Mouse (Mus musculus) hindbrain, embryonic 12.5 days (tissue): ENCODE data around the gene Lingo1. TPM values are rescaled to one million over a fixed set of nuclear protein-coding genes. Genes with fewer than 3 reads are reported as not detected.
A peak's percentile ranks its signal among the peaks of the same experiment; 100 is the strongest.

Source experiments
- ATAC-seq: fragments of 200-750 bp; cut with Nextera tagmentation; 2 replicates; pipeline ENCODE4 v1.8.0; 2017; ENCODE audit warnings: moderate TSS enrichment; ENCODE audit not compliant: low FRiP score
- H3K27ac ChIP-seq: fragments of 300-500 bp; sonication (generic); 2 replicates; pipeline ENCODE4 v1.5.1; 2016; ENCODE audit warnings: mild to moderate bottlenecking
- H3K27me3 ChIP-seq: fragments of 300-500 bp; sonication (generic); 2 replicates; pipeline ENCODE4 v1.6.1; 2016; ENCODE audit warnings: mild to moderate bottlenecking
- H3K36me3 ChIP-seq: fragments of 300-500 bp; sonication (generic); 2 replicates; pipeline ENCODE4 v1.6.1; 2016; ENCODE audit warnings: mild to moderate bottlenecking
- H3K4me1 ChIP-seq: fragments of 300-500 bp; sonication (generic); 2 replicates; pipeline ENCODE4 v1.6.1; 2016
- H3K4me2 ChIP-seq: fragments of 300-500 bp; sonication (generic); replicated peaks from 2 replicates; pipeline ENCODE4 v1.6.1; 2016; ENCODE audit warnings: mild to moderate bottlenecking
- H3K4me3 ChIP-seq: fragments of 300-500 bp; sonication (generic); 2 replicates; pipeline ENCODE4 v1.5.1; 2016; ENCODE audit warnings: mild to moderate bottlenecking
- H3K9ac ChIP-seq: fragments of 300-500 bp; sonication (generic); 2 replicates; pipeline ENCODE4 v1.6.1; 2016; ENCODE audit warnings: mild to moderate bottlenecking, moderate library complexity
- H3K9me3 ChIP-seq: fragments of 300-500 bp; sonication (generic); replicated peaks from 2 replicates; pipeline ENCODE4 v1.6.1; 2016; ENCODE audit warnings: mild to moderate bottlenecking
- WGBS: fragments of 180-500 bp; shearing (Covaris S2); methylation state at CpG from one replicate; pipeline ENCODE4 v1.1.7; 2016; 5-methylcytosine and 5-hydroxymethylcytosine counted together
- polyA plus RNA-seq: library from polyadenylated mRNA; unstranded; fragments of >200 nt; fragmentation: Nextera tagmentation; extraction: Ambion mirVana; gene quantifications from 2 replicates; pipeline ENCODE4 v1.2.1, GENCODE M21; 2016

Lingo1 gene
- polyA plus RNA-seq, 1 experiment from 2014 or later = 35.6 TPM

DNA sequence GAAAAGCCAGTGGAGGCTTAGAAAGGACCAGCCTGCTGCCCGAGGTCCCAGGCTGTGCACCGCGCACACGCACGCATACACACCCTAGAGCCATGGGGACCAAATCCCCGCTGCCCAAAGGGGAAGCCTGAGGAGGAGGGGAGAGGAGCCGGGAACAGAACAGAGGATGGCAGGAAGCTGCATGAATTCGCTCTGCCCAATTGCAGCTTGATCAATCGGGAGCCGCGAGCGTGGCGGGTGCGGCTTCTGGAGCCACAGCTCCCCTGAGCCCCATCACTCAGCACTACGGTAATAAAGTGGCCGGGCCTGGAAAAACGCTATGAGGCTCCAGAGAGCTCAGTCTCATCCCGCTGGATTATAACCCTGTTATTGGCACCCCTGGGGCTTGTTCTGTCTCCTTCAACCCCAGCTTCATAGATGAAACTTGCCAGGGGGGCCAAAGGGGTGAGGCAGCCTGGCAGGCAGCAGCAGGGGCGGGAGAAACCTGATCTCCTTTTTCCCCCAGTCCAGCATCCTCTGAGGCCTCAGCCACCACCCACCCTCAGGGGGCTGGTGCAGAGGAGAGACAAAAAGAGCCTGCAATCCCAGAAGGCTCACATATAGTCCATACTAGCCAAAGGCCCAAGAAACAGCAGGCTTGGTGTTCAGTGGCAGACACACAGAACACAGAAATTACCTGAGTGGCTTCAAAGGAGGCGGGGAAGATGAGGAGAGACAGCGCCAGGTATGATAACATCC is 29.4 kb upstream of the Lingo1 start:
- H3K27ac ChIP-seq = peak overlapping the region; percentile 64
- H3K27me3 ChIP-seq = peaks cover 6% of the 10 kb centered on the region; the same call in 1 of the 2 replicates
- peak; percentile 52; the same call in 1 of the 2 replicates for ATAC-seq
- WGBS = 11% methylated on average over 21 of the region's 21 CpGs
- peak overlapping the region; percentile 53 for H3K4me2 ChIP-seq
- H3K4me3 ChIP-seq = peak overlapping the region; percentile 19
- peak overlapping the region; percentile 47 for H3K9ac ChIP-seq
- no peaks in the 10 kb centered on the region for H3K9me3 ChIP-seq
- no peaks in the 10 kb centered on the region for H3K36me3 ChIP-seq
- H3K4me1 ChIP-seq = peaks cover 30% of the 10 kb centered on the region

- Histone ChIP-seq H3K27ac (no peak overlapping the region), H3K4me3 (no peak overlapping the region), H3K36me3 (no peaks in the 10 kb centered on the region), H3K4me1 (peaks cover 22% of the 10 kb centered on the region), H3K9ac (no peak overlapping the region), H3K9me3 (no peaks in the 10 kb centered on the region), H3K27me3 (peaks cover 6% of the 10 kb centered on the region; the same call in 1 of the 2 replicates), H3K4me2 (no peak overlapping the region)
- 6% methylated on average over 3 of the region's 3 CpGs for WGBS
- ATAC-seq = no peak
These were observed 28.6 kb upstream of the Lingo1 start for GRCm38 (mm10) chr9:56824900-56825299.

DNA sequence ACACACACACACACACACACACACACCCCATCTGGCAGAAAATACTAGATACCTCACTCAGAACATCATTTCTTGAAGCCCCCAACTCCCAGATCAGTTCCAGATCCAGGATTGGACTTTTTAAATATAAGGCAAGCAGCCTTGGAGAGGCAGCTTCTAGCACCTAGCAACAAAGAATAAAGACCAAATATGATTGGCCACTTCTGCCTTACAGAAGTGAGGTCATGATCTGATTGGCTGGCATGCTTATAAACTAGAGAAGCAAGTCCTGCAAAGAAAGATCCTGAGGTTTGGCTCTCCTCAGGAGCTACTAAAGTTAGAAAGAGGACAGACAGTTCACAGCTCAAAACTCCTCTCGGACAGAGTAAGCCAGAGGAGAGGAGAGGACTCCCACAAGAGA is 14.6 kb upstream of the Lingo1 start:
- peaks cover 5% of the 10 kb centered on the region; the same call in 1 of the 2 replicates for H3K9me3 ChIP-seq
- peaks cover 19% of the 10 kb centered on the region; the same call in 1 of the 2 replicates for H3K27me3 ChIP-seq
- no peaks in the 10 kb centered on the region for H3K4me1 ChIP-seq
- WGBS = 82% methylated on average over 1 of the region's 1 CpGs
- H3K9ac ChIP-seq = no peak overlapping the region
- no peak for ATAC-seq
- H3K27ac ChIP-seq = no peak overlapping the region
- no peak overlapping the region for H3K4me2 ChIP-seq
- no peaks in the 10 kb centered on the region for H3K36me3 ChIP-seq
- H3K4me3 ChIP-seq = no peak overlapping the region

DNA sequence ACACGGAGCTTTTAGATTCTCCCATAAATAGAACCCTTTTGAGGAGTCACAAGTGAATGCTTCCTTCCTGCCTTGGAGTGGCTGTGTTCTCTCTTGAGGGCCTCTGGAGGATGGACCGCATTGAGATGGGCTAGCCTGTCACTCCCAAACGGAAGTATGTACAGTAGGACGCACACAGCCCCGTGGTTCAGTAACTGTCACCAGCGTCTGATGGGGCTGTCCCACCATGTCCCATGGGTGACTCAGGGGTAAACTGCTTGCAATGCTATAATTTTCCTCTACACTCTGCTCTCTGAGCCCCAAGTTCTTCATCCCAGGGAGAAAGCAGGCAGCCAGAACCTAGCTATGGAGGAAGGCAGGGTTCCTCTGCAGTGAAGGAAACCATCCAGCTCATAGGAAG is 11.7 kb upstream of the Lingo1 start:
- Histone ChIP-seq H3K36me3 (no peaks in the 10 kb centered on the region), H3K27ac (no peak overlapping the region), H3K9me3 (peaks cover 5% of the 10 kb centered on the region; the same call in 1 of the 2 replicates), H3K4me2 (no peak overlapping the region), H3K9ac (no peak overlapping the region), H3K4me3 (no peak overlapping the region), H3K4me1 (no peaks in the 10 kb centered on the region), H3K27me3 (0 out of 2 replicates have a peak, but pooled peaks cover 9% of the 10 kb centered on the region)
- WGBS = 82% methylated on average over 6 of the region's 6 CpGs
- ATAC-seq = no peak

DNA sequence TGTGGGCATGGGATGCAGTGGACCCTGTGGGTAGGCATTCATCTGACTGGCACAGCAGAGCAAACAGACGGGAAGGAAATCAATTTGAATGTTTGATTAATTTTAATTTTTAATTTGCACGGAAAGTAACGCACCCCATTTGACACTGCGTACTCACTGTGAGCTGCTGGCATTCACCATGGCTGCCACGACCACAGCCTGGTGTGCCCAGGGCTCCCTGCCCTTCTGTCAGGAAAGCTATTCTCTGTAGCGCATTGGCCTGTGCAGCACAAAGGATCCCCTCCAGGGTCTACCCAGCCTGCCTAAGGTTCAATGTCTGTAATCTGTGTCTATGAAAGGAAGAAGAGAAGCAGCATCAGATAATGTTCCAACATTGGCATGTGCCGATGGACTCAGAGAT is 6.9 kb upstream of the Lingo1 start:
- H3K36me3 ChIP-seq = no peaks in the 10 kb centered on the region
- H3K9ac ChIP-seq = no peak overlapping the region
- no peaks in the 10 kb centered on the region for H3K9me3 ChIP-seq
- no peak overlapping the region for H3K27ac ChIP-seq
- ATAC-seq = no peak
- no peak overlapping the region for H3K4me3 ChIP-seq
- no peak overlapping the region for H3K4me2 ChIP-seq
- peaks cover 18% of the 10 kb centered on the region for H3K27me3 ChIP-seq
- 87% methylated on average over 7 of the region's 7 CpGs for WGBS
- H3K4me1 ChIP-seq = no peaks in the 10 kb centered on the region

DNA sequence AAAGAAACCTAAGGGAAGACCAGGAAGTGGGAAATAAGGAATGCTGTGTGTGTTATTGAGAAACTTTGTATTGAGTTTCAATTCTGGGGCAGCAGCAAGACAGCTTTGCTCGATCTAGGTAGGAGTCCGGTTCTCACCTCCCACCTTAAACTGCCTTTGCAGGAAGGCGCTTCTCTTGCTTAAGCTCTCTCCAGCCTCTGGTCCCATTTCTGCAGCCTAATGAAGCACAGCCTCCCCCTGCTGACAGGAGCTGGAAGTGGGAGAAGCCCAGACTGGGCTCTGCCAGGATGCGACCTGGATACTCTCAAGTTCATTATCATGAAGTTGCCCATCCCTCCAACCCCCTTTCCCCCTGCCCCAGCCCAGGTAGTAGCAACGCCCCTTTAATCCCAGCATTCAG is 1.6 kb upstream of the Lingo1 start:
- 13% methylated on average over 5 of the region's 5 CpGs for WGBS
- H3K4me2 ChIP-seq = no peak overlapping the region
- H3K9ac ChIP-seq = no peak overlapping the region
- no peak overlapping the region for H3K4me3 ChIP-seq
- no peak for ATAC-seq
- H3K4me1 ChIP-seq = peaks cover 21% of the 10 kb centered on the region; the same call in 1 of the 2 replicates
- no peaks in the 10 kb centered on the region for H3K36me3 ChIP-seq
- peaks cover 69% of the 10 kb centered on the region for H3K27me3 ChIP-seq
- no peak overlapping the region for H3K27ac ChIP-seq
- H3K9me3 ChIP-seq = no peaks in the 10 kb centered on the region

- WGBS = under 1% methylated on average over 41 of the region's 41 CpGs
- Histone ChIP-seq H3K27ac (peak overlapping the region; percentile 82), H3K4me1 (peaks cover 21% of the 10 kb centered on the region; the same call in 1 of the 2 replicates), H3K9me3 (no peaks in the 10 kb centered on the region), H3K27me3 (peaks cover 69% of the 10 kb centered on the region), H3K9ac (peak overlapping the region; percentile 75), H3K36me3 (no peaks in the 10 kb centered on the region), H3K4me2 (peak overlapping the region; percentile 93), H3K4me3 (peak overlapping the region; percentile 53)
- ATAC-seq = peak; percentile 59
These were observed 426 bp upstream of the Lingo1 start for GRCm38 (mm10) chr9:56796656-56797131.

DNA sequence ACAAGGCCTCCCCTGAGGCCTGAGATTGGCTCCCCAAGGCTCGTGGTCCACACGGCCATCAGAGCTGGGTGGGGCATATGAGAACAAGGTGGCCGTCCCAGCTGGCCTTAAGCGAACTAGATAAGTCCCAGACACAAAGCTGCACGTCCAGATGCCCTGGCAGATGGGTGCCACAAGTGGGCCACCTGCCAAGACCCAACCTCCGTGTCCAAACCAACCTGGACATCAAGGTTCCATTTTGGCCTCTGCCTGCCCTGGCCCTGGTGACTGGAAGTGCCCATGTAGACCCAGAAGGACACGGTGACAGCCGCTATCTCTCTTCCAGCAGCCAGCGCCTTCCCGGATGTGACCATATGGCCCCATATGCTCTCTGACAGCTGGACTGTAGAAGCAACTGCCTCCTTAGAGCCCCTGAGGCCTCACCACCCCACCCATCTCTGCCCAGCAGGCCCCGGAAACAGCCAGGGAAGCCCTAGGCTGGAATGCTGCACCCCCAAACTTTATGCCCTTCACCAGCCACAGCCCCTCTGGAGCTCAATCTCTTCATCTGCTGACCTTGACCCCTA is 4.5 kb downstream of the Lingo1 start:
- Histone ChIP-seq H3K36me3 (no peaks in the 10 kb centered on the region), H3K4me2 (no peak overlapping the region), H3K4me3 (no peak overlapping the region), H3K9ac (no peak overlapping the region), H3K27me3 (peaks cover 42% of the 10 kb centered on the region), H3K9me3 (no peaks in the 10 kb centered on the region), H3K27ac (no peak overlapping the region), H3K4me1 (peaks cover 16% of the 10 kb centered on the region; the same call in 1 of the 2 replicates)
- no peak for ATAC-seq
- 79% methylated on average over 11 of the region's 11 CpGs for WGBS

- H3K4me2 ChIP-seq = no peak overlapping the region
- no peak overlapping the region; the same call in 1 of the 2 replicates for H3K27ac ChIP-seq
- ATAC-seq = no peak
- no peaks in the 10 kb centered on the region for H3K9me3 ChIP-seq
- no peaks in the 10 kb centered on the region; the same call in 1 of the 2 replicates for H3K27me3 ChIP-seq
- 76% methylated on average over 10 of the region's 10 CpGs for WGBS
- no peaks in the 10 kb centered on the region for H3K4me1 ChIP-seq
- H3K4me3 ChIP-seq = no peak overlapping the region
- H3K9ac ChIP-seq = no peak overlapping the region
- H3K36me3 ChIP-seq = no peaks in the 10 kb centered on the region
These were observed 11.7 kb downstream of the Lingo1 start for GRCm38 (mm10) chr9:56784576-56784975.

- no peaks in the 10 kb centered on the region for H3K36me3 ChIP-seq
- 60% methylated on average over 11 of the region's 11 CpGs for WGBS
- no peak overlapping the region for H3K4me2 ChIP-seq
- H3K27me3 ChIP-seq = peaks cover 3% of the 10 kb centered on the region
- H3K9ac ChIP-seq = no peak overlapping the region
- ATAC-seq = 0 out of 2 replicates have a peak, but pooled peaks have one; percentile 21
- H3K4me1 ChIP-seq = peaks cover 12% of the 10 kb centered on the region
- no peak overlapping the region for H3K27ac ChIP-seq
- H3K9me3 ChIP-seq = no peaks in the 10 kb centered on the region
- no peak overlapping the region for H3K4me3 ChIP-seq
These were observed 19.1 kb downstream of the Lingo1 start for GRCm38 (mm10) chr9:56776881-56777801.

DNA sequence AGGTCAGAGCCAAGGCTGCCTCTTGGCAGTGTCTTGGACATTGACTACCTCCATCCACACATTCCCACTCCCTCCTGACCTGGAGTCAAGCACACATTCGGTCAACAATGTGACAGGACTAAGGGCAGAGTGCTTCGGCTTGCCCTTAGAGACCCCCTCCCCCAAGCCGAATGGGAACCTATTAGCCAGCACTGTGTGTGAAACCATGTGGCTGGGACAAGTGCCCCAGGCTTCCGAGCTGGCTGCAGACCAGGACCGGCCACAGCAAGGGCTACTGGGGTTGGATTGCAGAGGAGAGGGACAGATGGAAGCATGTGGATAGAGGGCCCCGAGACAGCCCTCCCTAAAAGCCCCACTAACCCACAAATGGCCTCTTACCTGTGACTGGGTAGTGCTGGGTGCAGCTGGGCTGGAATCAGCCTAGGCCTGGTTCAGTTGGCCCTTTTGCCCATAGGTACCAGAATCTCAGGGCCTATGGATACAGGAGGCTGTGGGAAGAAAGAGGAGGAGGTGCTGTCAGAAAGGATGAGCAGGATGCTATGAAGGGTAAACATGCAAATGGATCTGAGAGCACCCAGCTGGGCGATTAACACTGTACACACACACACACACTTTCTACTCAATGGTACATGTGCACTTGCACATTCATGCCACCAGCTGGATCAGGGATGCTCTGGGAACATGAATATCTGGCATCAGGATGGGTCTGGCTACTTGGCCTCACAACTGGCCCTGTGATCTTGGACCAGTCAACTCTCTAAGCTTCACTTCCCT is 20.9 kb downstream of the Lingo1 start:
- Histone ChIP-seq H3K27ac (no peak overlapping the region), H3K9me3 (no peaks in the 10 kb centered on the region), H3K4me2 (no peak overlapping the region), H3K9ac (no peak overlapping the region), H3K4me1 (peaks cover 12% of the 10 kb centered on the region), H3K36me3 (no peaks in the 10 kb centered on the region), H3K4me3 (no peak overlapping the region), H3K27me3 (peaks cover 3% of the 10 kb centered on the region)
- 74% methylated on average over 7 of the region's 7 CpGs for WGBS
- ATAC-seq = 0 out of 2 replicates have a peak, but pooled peaks have one; percentile 8
